Mouse (Mus musculus) layer of hippocampus, adult 2 months (tissue): ENCODE measurements at regions not wholly inside any gene's neighbourhood (a gene's known extent, or its start where the extent isn't known, plus 50 kb on each side); places are given as distances from the start of the nearest gene placed in this dataset.

Source experiments
- DNase-seq, 2 experiments: peaks; one replicate each; pipeline ENCODE4 v3.0.0; 2022; ENCODE audit warnings: low spot score in 2 of 2
- H3K27ac ChIP-seq: fragments of 200-600 bp; 2 replicates; pipeline ENCODE4 v1.8.1; 2022
- H3K4me3 ChIP-seq: fragments of 200-600 bp; 2 replicates; pipeline ENCODE4 v1.8.1; 2022; ENCODE audit warnings: mild to moderate bottlenecking
- CTCF ChIP-seq: fragments of 200-600 bp; conservative IDR thresholded peaks from 2 replicates; pipeline ENCODE4 v1.8.1; 2022; ENCODE audit warnings: antibody characterized with exemption, mild to moderate bottlenecking, moderate library complexity

GRCm38 (mm10) chr8:116452806-116453205, 52.0 kb upstream of the Dynlrb2 start:
- no peak overlapping the region for H3K27ac ChIP-seq
- H3K4me3 ChIP-seq: no peak overlapping the region
- DNase-seq: no peak
- no peak for TF ChIP-seq CTCF

GRCm38 (mm10) chr8:116451397-116451796, 53.4 kb upstream of the Dynlrb2 start:
- Histone ChIP-seq H3K27ac (no peak overlapping the region), H3K4me3 (no peak overlapping the region)
- no peak for TF ChIP-seq CTCF
- DNase-seq: no peak

GRCm38 (mm10) chr8:116447452-116447851, 57.3 kb upstream of the Dynlrb2 start:
- Histone ChIP-seq H3K27ac (no peak overlapping the region), H3K4me3 (no peak overlapping the region)
- TF ChIP-seq CTCF: no peak

GRCm38 (mm10) chr8:116442827-116443226, 61.9 kb upstream of the Dynlrb2 start:
- Histone ChIP-seq H3K27ac (no peak overlapping the region), H3K4me3 (no peak overlapping the region)
- TF ChIP-seq CTCF: no peak
- no peak for DNase-seq

More at GRCm38 (mm10) chr8:116447452-116447851, 57.3 kb upstream of the Dynlrb2 start:
- DNase-seq: no peak

GRCm38 (mm10) chr8:116438895-116439294, 65.9 kb upstream of the Dynlrb2 start:
- no peak overlapping the region for H3K27ac ChIP-seq
- no peak overlapping the region for H3K4me3 ChIP-seq
- peak; percentile 59 to 81 for DNase-seq
- peak; percentile 97 for TF ChIP-seq CTCF

- H3K27ac ChIP-seq: no peak overlapping the region
- TF ChIP-seq CTCF: no peak
- no peak for DNase-seq
These were observed 69.3 kb upstream of the Dynlrb2 start for GRCm38 (mm10) chr8:116435268-116435980.

GRCm38 (mm10) chr8:116430051-116430450, 74.7 kb upstream of the Dynlrb2 start:
- TF ChIP-seq CTCF: no peak
- Histone ChIP-seq H3K4me3 (no peak overlapping the region), H3K27ac (no peak overlapping the region)
- DNase-seq: no peak

More at GRCm38 (mm10) chr8:116435268-116435980, 69.3 kb upstream of the Dynlrb2 start:
- H3K4me3 ChIP-seq: no peak overlapping the region

- no peak overlapping the region for H3K4me3 ChIP-seq
- 0 out of 2 replicates have a peak, but pooled peaks have one; percentile 11 for TF ChIP-seq CTCF
- no peak for DNase-seq
- no peak overlapping the region for H3K27ac ChIP-seq
These were observed 75.1 kb upstream of the Dynlrb2 start for GRCm38 (mm10) chr8:116429649-116430048.

GRCm38 (mm10) chr8:116422826-116423225, 81.9 kb upstream of the Dynlrb2 start:
- no peak for TF ChIP-seq CTCF
- no peak for DNase-seq
- no peak overlapping the region for H3K4me3 ChIP-seq
- H3K27ac ChIP-seq: no peak overlapping the region

GRCm38 (mm10) chr8:116412703-116413102, 92.1 kb upstream of the Dynlrb2 start:
- TF ChIP-seq CTCF: no peak

GRCm38 (mm10) chr8:116410041-116410440, 94.7 kb upstream of the Dynlrb2 start:
- DNase-seq: no peak
- no peak overlapping the region for H3K4me3 ChIP-seq
- no peak overlapping the region for H3K27ac ChIP-seq
- TF ChIP-seq CTCF: no peak

More at GRCm38 (mm10) chr8:116412703-116413102, 92.1 kb upstream of the Dynlrb2 start:
- Histone ChIP-seq H3K27ac (no peak overlapping the region), H3K4me3 (no peak overlapping the region)
- no peak for DNase-seq

GRCm38 (mm10) chr8:116409011-116409410, 95.8 kb upstream of the Dynlrb2 start:
- Histone ChIP-seq H3K4me3 (no peak overlapping the region), H3K27ac (no peak overlapping the region)
- DNase-seq: no peak
- no peak for TF ChIP-seq CTCF

- H3K4me3 ChIP-seq: no peak overlapping the region
- no peak overlapping the region for H3K27ac ChIP-seq
- TF ChIP-seq CTCF: no peak
- no peak for DNase-seq
These were observed 100.2 kb upstream of the Dynlrb2 start for GRCm38 (mm10) chr8:116404571-116404970.

GRCm38 (mm10) chr8:116403366-116403765, 101.4 kb upstream of the Dynlrb2 start:
- H3K27ac ChIP-seq: no peak overlapping the region

More at GRCm38 (mm10) chr8:116403366-116403765, 101.4 kb upstream of the Dynlrb2 start:
- no peak for DNase-seq
- no peak for TF ChIP-seq CTCF
- no peak overlapping the region for H3K4me3 ChIP-seq
